Mouse (Mus musculus): ENCODE data around the gene Mrtfa.

Gene Mrtfa

DNA sequence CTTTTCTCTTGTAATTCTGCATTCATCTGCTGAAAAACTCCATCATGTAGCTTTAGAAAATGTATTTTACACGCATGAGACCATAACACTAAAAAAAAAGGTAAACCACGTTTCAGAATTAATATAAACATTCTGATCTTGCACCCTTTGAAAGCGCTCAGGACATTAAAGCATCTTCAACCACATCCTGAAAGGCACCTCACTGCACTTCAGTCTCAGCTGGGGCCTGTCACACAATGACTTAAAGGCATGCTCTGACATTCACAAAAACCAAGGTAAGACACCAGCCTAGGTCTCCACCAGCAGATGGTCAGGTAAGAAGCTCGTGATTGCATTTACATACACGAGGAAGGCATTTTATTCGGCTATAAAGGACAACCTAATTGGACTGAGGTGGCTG lies 92.7 kb downstream of the Mrtfa start:
- DNase-seq = no peak

DNA sequence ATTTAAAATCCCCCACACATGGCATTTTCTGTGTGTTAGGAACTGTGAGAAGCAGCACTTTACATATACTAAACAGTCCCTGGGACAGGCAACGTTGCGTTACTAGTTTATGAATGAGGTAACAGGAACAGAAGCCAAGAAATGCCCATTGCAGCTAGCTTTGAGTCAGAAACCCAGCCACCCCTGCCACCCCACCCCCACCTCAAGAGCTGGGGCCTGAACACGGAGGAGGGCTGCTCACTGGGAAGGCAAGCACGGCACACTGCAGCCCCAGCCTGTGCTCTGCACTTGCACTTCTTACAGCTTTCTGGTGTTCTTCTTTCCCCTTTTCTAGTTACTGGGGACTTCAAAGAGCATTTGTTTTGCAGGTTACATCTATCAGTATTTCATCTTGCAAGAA lies 93.1 kb downstream of the Mrtfa start:
- no peak for DNase-seq

DNA sequence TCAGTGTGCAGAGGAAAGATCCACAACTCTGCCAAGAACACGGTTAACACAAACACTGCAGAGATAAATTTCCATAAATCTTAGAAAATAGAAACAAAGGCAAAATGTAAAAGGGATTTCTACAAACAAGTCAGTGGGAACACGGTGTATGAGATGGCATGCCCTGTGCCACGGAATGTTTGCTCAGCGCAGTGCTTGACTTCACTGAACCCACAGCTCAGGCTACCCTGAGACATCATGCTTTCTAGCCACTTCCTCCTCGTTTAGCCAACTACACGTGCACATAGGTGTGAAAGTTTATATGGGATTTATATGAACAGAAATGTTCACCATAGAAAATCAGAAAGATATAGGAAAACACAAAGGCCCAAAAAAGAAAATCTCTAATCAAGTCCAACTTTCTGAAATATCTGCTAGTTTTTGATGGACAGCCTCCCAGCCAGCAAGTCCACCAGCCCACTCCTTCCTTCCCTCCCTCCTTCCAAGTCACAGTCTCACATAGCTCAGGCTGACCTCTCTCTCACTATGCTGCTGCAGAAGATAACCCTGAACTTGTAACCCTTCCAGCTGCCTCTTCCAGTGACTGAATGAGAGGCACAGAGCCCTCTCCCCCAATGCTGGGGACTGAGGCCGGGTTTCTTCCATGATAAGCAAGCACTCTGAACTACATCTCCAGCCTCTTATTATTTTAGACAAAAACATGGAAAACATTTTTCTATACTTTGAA lies 94.1 kb downstream of the Mrtfa start:
- DNase-seq = no peak

DNA sequence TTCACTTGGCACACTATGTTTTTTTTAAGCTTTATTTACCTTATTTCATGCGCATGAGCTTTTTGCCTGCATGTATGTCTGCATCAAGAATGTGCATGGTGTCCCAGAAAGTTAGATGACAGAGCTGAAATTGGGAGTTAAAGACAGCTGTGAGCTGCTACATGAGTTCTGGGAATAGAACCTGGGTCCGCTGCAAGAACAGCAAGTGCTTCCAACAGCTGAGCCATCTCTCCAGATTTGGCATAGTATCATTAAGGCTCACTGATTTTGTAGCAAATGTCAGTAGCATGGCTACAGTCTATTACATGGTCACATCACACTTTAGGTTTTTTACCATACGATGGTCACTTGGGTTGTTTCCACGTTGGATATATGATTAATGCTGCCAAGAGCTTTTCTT lies 97.5 kb downstream of the Mrtfa start:
- no peak for DNase-seq

DNA sequence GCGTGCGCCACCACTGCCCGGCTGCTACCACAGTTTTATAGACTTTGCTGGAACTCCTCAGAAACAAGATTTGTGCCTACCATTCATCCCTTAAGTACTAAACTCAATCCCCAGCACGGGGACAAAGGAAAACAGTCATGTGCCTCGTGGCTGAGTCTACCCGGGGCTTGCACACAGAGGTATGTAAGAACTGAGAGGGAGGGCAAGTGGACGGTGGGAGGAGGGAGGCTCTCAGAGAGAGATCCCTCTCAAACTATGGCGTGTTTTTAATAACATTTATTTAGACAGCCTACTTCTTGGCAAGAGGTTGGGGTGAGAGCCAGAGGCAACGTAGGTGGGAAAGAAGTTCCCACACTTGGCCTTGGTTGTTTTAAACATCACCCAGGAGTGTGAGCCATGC lies 98.8 kb downstream of the Mrtfa start:
- DNase-seq = no peak

DNA sequence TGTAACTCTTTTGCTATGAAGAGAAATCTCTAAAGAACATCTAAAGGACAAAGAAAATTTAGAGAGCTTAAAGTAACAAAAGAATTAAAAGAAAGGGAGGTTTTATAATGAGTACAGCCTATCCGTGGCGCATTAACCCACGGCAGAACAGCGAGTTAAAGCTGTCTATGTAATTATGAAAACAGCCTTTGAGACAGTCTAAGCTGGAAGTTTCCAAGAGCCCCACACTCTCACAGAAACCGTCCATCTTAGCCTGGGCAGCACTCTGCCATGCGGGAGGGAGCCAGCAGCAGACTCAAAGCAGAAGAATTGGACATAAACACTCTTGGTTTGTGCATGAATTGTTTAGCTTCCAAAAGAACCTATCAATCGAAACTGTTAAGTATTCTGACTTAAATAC lies 103.0 kb downstream of the Mrtfa start:
- no peak for DNase-seq

DNA sequence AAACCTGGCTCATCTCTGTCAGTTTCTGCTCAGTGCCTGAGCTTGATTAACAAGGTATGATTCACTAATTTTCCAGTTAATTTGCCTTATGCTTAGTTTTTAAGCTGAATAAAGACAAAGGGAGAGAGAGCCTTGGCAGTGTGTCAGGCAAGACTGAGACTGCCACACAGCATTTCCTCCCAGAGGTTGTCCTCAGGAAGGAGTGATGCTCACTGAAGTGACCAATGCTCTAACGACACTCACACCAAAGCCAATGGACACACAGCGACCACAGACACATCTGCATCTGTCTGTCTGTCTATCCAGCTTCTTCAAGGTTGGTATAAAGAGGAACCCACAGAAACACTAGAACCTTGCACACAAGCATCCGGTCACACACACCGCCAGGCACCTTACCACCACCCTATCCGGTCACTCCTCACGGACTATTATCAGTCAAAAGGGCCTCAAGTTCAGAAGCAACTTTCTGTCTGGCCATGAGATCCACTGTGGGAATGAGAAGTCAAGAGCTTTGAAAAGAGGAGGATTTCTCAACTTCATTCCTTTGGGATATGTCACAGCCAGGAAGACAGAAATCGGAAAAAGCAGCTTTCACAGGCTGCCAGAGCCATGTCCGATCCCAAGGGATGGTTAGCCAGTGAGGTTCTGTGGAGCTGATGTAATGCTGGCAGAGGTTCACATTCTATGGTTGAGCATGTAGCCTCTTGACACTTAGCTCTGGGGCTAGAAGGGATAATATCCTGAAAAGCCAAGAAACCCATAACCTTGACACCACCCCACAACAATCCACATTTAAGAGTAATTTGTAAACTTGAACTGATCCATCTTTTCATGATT lies 103.7 kb downstream of the Mrtfa start:
- DNase-seq = no peak

DNA sequence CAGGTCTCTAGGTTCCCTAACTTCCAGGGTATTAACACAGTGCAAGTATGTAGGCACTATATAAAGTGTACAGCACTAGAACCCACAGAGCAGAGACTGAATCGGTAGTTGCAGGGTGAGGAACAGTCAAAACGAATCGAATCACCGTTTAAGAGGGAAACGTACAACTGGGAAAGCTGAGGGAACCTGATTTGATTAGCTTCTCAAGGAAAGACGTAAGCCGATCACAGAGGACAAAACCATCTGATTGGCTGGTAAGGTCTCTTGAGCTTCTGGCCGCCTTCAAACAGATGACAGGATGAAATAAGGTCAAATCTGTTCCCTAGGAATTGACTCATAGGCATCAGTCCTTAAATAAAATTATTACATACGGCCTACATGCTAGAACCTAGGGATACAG lies 106.7 kb downstream of the Mrtfa start:
- no peak for DNase-seq

DNA sequence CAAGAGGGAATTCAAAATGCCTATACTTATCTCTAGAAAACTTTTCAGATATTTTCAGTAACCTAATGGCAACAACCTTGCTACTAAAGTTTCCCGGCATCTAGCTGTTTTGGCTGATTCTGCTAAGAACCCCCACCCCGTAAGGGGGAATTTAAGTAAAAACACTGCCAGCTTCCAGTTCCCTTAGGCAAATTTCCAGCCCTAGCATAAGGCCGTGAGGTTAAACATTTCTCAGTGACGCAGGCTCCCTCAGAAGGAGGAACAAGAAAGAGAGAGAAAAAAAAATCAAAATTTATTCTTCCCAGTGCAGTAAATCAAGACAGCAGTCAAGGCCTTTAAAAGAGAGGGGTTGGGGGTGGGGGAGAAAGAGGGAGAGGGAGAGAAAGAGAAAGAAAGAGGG lies 107.3 kb downstream of the Mrtfa start:
- no peak for DNase-seq

DNA sequence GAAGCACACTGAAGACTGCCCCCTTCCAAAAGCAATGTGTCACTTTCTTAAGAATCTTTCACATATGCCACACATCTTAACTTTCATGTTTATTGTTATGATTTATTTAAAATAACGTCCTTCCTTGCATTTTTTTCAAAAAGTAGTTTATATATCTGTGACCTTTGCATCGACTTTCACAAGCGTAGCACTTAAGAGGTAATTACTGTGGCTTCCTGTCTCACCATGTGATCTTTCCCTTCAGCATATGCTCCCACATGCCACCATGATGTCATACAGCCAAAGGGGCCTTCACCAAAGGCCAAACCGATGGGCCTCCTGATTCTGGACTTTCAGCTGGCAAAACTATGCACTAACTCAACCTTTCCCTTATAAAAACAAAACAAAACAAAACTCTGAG lies 109.3 kb downstream of the Mrtfa start:
- DNase-seq = no peak

DNA sequence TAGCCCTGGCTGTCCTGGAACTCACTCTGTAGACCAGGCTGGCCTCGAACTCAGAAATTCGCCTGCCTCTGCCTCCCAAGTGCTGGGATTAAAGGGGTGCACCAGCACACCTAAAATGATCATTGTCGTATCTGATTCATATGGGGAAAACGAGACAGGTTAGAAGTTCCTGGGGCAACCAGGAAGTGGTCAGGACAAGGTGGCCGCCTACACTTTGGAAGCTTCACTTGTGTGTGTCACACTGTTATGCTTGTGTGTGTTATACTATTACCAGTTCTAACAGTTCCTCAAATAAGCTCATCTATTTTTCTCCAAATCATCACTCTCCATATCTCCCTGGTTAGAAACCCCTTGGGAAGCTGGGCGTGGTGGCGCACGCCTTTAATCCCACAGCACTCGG lies 110.2 kb downstream of the Mrtfa start:
- DNase-seq = no peak

DNA sequence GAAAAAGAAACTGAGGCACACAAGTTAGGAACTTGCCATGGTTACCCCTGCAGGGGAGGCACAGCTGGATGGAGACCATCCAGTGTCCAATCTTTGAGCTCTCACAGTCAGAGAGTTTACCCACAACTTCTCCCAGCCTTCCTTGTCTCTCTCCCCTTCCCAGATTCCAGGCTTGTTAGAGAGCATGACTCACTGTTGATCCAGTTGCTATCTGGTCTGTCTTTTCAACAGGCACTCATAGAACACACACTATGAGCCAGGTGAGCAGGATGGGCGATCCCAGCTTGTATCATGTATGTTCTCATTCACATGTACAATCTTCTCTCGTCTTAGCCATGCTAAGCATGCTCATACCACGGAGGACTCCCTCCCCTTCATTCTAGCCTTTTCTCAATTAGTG lies 111.3 kb downstream of the Mrtfa start:
- DNase-seq = no peak

DNA sequence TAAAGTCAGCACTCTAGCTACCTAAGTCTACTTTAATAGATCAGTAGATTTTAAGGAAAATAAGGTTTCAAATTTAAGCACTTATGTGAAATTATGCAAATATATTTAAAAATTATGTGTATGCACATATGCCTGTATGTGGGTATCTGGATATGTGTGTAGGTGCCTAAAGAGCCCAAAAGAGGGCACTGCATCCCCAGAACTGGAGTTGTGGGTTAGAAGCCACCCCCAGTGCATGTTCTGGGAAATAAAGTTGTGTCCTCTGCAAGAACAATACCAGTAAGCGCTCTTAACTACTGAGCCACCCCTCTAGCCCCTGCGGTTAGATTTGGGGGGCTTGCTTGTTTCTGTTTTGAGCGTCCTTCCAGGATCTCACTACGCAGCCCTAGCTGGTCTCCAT lies 113.0 kb downstream of the Mrtfa start:
- no peak for DNase-seq

DNA sequence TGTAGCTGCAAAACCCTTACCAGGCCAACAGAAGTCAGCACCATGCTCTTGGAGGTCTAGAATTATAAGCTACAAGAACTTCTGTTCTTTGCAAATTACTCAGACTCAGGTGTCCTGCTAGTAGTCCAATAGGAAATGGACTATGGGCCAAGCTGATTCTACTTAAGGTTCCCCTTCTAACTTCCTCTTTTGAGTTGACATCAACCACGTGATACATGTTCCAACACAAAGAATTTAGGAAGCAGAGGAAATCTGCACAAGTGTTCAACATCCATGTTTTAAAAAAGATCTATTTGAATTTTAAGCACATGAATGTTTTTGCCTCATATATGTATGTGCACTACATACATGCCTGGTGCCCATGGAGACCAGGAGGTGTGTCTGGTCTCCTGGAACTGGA lies 116.0 kb downstream of the Mrtfa start:
- DNase-seq = no peak

DNA sequence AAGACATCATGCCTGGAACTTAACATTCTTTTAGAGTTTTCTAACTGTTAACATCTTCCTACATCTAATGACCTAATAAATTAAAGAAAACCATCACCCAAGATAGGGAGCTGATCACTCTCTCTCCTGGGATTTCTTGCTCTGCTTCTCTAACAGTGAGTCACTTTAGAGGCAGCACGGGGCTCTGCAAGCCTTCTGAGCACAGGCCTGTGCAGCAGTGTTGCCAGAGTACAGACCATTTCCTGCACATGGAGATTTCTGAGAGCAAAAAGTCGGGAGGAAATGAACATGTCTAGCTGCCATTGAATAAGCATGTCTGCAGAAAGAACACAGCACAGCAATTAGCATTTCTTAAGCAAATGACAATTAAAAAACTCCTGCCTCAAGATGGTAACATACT lies 116.8 kb downstream of the Mrtfa start:
- no peak for DNase-seq

DNA sequence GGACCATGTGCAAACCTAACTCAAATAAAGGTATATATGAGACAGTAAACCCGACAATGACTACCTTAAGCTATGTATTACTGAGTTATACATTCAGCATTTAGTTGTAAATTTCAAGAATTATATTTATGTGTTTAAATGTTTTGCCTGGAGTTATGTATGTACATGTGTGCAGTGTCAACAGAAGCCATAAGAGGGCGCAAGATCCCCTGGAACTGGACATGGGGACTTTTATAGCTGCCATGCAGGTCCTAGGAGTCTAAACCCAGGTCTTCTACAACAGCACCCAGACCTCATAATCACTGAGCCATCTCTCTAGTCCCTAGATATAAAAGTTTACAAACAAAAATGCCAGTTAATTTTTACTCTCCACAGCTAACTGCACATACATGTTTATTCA lies 117.8 kb downstream of the Mrtfa start:
- no peak for DNase-seq

DNA sequence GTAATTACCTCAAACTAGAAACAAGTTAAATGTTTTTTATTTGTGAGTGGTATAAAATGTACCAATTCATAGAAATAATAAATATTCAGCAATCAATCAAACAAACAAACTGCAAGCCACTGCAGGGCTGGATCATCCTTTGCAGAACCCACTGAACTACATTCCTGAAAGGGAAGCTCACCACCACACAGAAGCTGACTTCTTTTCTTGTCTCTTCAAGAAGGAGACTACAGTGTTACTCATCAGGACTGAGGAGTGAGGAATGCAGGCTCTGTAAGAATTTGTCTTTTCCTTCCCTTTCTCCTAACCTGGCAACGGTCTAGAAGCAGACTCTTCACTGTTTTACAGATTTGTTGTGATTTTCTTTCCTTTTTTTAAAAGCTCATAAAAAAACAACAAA lies 120.1 kb downstream of the Mrtfa start:
- DNase-seq = no peak

DNA sequence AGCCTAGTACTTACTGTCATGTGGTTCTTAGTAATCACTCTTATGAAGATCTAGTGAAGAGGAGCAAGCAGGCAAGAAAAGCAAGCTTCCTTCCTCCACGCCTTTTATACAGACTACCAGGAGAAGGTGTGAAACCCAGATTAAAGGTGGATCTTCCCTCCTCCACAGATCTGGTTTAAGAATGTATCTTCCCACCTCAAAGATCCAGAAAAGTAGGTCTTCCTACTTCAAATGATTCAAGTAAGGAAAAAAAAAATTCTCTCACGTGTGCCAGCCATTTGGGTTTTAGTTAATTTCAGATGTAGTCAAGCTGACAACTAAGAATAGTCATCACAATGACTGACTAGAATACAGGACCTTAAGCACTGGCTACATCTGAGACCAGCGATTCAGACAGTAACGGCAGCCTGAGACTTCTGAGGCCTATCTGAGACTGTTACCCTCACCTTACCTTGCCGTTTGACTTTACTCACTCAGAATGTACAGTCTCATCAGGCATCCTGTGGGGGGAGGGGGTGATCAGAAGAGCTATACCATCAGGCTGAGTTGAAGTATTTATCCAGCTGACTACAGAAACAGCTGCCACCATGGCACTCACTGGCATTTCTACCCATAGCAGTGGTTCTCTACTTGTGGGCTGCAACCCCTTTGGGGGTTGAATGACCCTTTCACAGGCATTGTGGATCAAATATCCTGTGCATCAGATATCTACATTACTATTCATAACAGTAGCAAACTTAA lies 121.7 kb downstream of the Mrtfa start:
- no peak for DNase-seq

DNA sequence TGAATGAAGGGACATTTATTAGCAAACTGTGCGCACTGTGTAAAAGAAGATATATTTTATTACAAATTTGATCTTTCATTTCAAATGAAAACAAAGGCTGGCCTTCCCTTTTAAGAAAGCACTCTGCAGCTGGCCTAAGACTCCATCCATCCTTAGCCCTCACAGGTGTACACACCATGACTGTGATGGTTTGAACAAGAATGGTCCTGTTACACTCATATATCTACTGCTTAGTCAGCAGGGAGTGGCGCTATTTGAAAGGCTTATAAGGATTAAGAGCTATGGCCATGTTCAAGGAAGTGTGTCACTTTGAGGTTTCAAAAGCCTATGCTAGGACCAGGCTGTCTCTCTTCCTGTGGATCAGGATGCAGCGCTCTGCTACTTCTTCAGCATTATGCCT lies 122.8 kb downstream of the Mrtfa start:
- DNase-seq = no peak

DNA sequence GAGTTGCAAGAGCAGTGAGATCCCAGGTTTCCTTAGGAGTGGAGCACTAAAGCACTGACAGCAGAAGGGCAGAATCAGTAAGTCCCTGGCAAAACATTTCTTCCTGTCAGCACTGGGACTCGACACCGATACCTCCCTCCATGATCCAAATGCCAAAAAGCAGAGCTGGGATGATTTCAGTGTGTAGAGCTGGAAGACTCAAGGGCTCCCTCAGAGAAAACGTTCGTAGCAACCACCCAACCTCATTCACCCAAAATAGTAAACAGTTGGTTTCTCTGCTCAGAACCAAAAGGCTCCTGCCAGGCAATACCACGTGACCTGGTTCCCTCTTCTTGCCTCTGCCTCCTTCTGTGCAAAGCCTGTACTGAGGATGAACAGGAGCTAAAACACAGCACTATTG lies 123.6 kb downstream of the Mrtfa start:
- DNase-seq = peak; percentile 45

DNA sequence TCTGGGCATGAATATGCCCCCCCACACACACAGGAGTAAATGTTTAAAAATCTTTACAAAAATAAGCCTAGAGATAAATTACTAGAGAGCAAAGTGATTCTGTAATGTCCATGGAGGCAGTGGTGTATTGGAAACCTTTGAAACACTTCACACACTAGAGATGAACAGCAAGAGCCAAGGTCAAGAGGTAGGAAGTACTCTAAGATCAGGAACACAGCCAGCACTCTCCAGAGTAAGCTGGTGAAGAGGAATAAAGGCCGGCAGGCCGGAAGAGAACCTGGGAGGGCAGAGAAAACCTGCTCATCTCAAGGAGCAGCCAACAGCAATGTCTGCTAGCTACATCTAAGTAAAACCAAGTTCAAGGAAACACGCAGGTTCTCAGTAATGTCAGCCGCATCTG lies 125.9 kb downstream of the Mrtfa start:
- no peak for DNase-seq

DNA sequence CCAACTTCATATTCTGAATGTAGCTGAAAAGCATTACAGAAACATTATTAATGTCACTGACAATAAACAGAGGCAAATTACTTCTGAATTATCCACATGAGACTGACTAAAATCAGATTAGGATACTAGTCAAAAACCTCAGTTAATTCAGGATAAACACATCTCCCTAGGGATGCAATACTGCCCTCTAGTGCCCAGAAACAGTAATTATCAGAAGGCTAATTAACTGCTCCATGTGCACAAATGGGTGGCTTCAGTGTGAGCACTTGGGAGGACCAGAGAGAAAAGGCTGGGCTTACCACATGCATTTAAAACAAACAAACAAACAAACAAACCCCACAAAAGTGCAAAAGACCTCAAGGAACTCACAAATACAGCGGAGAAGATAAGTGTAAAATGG lies 126.4 kb downstream of the Mrtfa start:
- DNase-seq = peak; percentile 34

DNA sequence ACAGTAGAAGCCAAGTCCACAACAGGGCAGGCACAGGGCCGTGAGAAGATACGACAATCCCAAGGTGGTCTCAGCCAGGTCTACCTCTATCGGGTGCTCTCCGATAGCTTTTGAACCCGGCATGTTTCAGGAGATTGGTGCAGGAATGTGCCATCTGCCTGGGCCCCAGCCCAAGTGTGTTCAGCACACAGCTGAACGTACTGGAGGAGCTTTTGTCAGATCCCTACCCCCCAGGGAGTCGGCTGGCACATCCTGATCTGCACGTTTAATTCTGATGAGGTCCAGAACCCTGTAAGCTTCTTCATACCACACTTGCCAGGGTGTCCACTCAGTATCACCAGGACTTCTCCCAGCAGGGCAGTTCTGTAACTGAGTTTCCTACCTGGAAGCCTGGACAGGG lies 127.9 kb downstream of the Mrtfa start:
- peak; percentile 55 for DNase-seq

DNA sequence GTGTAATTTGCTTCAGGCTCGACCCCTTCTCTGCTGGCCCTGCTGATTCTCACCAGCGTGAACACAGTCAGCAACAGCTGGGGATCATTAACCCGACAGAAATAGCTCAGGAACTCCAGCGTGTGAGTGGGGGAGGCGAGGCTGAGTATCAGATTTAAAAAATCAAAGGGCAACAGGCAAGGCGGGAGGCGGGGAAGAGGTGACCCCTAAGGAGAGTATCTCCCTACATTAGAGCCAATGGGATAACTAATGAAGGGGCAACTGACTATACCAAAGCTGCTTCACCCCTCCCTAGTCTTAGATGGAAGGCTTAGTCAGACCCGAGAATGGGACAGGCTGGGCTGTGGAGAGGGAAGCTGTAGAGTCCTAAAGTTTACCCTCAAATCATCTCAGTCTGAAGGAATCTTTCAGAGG lies 128.4 kb downstream of the Mrtfa start:
- DNase-seq = no peak

Data from cerebellum, adult 8-10 months (tissue).